Mouse (Mus musculus) spleen, adult 2 months (tissue): Measurements from ENCODE around the gene Mycbpap. TPM values are rescaled to one million over a fixed set of nuclear protein-coding genes. Genes with fewer than 3 reads are reported as not detected.

Source experiments
- DNase-seq, 2 experiments: peaks; one replicate each; pipeline versions ENCODE4 v3.0.0 to v3.0.0-alpha.2; 2012 to 2021; ENCODE audit warnings: low spot score in 2 of 2, low read depth in 1 of 2
- H3K27ac ChIP-seq: fragments of 200-500 bp; 2 replicates; pipeline ENCODE4 v1.5.1; 2012; ENCODE audit warnings: low read length, inconsistent platforms; ENCODE audit not compliant: insufficient read depth
- H3K27me3 ChIP-seq: fragments of 200-500 bp; 2 replicates; pipeline ENCODE4 v1.6.1; 2012; ENCODE audit warnings: mild to moderate bottlenecking, moderate library complexity, low read length, inconsistent platforms; ENCODE audit not compliant: control insufficient read depth, insufficient read depth
- H3K36me3 ChIP-seq: fragments of 200-500 bp; 2 replicates; pipeline ENCODE4 v1.6.1; 2012; ENCODE audit warnings: mild to moderate bottlenecking, low read length, inconsistent platforms; ENCODE audit not compliant: control insufficient read depth, insufficient read depth
- H3K4me1 ChIP-seq: fragments of 200-500 bp; 2 replicates; pipeline ENCODE4 v1.6.1; 2011; ENCODE audit warnings: inconsistent platforms; ENCODE audit not compliant: control insufficient read depth, insufficient read depth, insufficient read length
- H3K4me3 ChIP-seq: fragments of 200-500 bp; 2 replicates; pipeline ENCODE4 v1.5.1; 2011; ENCODE audit warnings: mild to moderate bottlenecking, inconsistent platforms; ENCODE audit not compliant: insufficient read depth, insufficient read length; ENCODE audit errors: extremely low read depth
- CTCF ChIP-seq: fragments of 200-500 bp; IDR thresholded peaks from 2 replicates; pipeline ENCODE4 v1.5.1; 2011; ENCODE audit warnings: mild to moderate bottlenecking, inconsistent platforms; ENCODE audit not compliant: insufficient read depth, insufficient read length, insufficient replicate concordance; ENCODE audit errors: extremely low read depth
- POLR2A ChIP-seq: fragments of 200-500 bp; IDR thresholded peaks from 2 replicates; pipeline ENCODE4 v1.6.1; 2011; ENCODE audit warnings: low read depth, low read length, inconsistent platforms
- WGBS: fragments of 180-500 bp; shearing (Covaris S2); methylation state at CpG from one replicate; pipeline ENCODE4 v1.1.7; 2018; 5-methylcytosine and 5-hydroxymethylcytosine counted together
- polyA plus RNA-seq: library from polyadenylated mRNA; depleted of rRNA; stranded (reverse); fragments of >200 nt; gene quantifications from 2 replicates; pipeline ENCODE4 v1.2.3, GENCODE M21; 2012

The Mycbpap gene
- polyA plus RNA-seq, 1 experiment: 0.06 TPM

DNA sequence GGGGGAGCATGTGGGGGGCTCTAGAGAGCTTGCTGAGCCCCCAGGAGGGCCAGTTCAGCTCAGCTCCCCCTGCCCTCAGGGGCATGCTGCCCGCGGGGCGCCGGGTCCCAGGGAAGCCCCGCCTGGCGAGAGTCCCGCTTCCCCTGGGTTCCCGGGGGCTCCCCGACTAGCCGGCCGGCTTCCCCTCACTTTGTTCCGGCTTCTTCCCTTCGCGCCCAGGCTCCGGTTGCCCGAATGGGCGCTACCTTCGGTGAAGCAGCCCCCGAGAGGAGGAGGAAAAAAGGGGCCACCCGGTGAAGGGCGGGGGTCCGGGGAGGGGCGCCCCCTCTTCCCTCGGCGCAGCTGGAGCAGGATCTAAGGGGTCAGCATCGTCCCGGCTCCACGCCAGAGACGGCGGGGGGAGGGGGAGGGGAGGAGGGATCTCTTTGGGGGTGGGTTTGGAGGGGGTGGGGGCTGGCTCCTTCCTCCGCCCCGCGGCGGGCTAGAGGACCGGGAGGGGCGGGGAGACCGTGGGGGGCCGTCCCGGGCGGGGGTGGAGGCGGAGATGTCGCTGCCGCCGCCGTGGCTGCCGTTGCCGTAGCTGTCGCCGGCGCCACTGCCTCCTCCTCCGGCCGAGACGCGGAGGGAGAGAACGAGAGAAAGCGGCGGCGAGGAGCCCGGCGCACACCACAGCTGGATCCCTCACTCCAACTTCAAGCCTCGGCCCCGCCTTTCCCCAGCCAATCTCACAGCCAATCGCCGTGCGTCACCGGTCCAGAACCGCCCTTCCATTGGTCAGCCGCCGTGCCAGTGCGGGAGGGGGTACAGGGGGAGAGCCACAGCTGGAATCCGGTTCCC, 47.6 kb downstream of the Mycbpap start, which contains the start of gene Cacna1g:
Gene Cacna1g, minus strand, starts transcription at position 492 of the 837 bp plus-strand sequence.
- Histone ChIP-seq H3K36me3 (no peaks in the 10 kb centered on the region), H3K4me3 (peak within 1 kb of the TSS; percentile 54), H3K27ac (no peak within 1 kb of the TSS), H3K4me1 (peaks cover 14% of the 10 kb centered on the region), H3K27me3 (peaks cover 30% of the 10 kb centered on the region)
- under 1% methylated on average over 49 of the region's 71 CpGs for WGBS
- DNase-seq: peak; percentile 7 to 50
- no peak for TF ChIP-seq POLR2A
- no peak for TF ChIP-seq CTCF

DNA sequence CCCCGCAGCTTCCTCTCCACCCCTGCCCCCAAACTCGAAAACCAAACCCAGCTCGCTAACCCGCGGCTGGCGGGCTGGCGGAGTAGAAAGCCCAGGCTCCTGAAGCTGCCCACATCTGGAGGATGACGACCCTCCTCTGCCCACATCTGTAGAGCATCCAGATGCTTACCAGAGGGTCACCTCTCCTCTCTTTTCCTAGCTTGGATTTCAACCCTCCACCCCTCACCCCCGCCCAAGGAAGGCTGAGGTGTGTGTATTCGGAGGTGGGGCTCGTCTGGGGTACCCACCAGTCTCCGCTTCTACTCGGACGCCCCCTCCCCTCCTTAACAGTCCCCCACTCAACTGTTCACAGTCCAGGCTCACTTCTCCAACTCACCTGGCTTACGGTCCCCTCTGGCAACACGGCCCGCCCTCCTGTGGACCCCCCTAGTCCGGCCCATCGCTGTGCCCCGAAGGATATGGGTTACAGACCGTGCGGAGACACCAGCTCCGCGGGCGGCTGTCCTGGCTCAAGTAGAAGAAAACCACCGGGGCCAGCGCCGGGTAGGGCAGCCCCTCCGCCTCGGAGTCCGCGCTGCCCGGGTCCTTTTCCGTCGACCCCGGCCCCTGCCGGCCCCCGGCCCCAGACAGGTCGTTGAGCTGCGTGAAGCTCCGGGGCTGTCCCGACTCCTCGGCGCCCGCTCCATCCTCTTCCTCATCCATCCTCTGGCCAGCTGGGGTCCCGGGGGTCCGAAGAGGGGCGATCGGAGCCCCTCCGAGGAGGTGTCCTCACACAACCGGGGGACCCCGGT, 48.4 kb downstream of the Mycbpap start:
- no peak overlapping the region for H3K27ac ChIP-seq
- no peak for DNase-seq
- WGBS: 1% methylated on average over 47 of the region's 52 CpGs
- peaks cover 30% of the 10 kb centered on the region for H3K27me3 ChIP-seq
- no peaks in the 10 kb centered on the region for H3K36me3 ChIP-seq
- H3K4me1 ChIP-seq: peaks cover 14% of the 10 kb centered on the region
- TF ChIP-seq POLR2A (no peak), CTCF (no peak)
- H3K4me3 ChIP-seq: peak overlapping the region; percentile 47; the same call in 1 of the 2 replicates

DNA sequence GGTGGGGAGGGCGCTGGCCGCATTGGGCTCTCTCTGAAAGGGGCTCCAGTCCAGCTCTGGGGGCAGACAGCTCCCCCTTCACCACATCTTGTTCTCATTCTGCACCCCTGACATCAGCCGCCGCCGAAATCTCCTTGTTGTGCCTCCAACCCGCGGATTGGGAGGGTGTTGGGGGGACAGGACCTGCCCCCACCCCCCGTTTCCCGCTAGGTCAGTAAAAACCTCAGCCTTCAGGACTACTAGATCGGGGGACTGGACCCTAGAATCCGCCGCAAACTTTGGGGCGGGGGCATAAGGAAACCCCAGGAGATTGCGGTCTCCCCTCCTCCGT, 49.0 kb downstream of the Mycbpap start:
- Histone ChIP-seq H3K27me3 (peaks cover 30% of the 10 kb centered on the region), H3K27ac (no peak overlapping the region), H3K4me1 (peaks cover 14% of the 10 kb centered on the region), H3K4me3 (peak overlapping the region; percentile 27; the same call in 1 of the 2 replicates), H3K36me3 (no peaks in the 10 kb centered on the region)
- no peak for DNase-seq
- WGBS: 2% methylated on average over 15 of the region's 15 CpGs
- TF ChIP-seq CTCF (no peak), POLR2A (no peak)

DNA sequence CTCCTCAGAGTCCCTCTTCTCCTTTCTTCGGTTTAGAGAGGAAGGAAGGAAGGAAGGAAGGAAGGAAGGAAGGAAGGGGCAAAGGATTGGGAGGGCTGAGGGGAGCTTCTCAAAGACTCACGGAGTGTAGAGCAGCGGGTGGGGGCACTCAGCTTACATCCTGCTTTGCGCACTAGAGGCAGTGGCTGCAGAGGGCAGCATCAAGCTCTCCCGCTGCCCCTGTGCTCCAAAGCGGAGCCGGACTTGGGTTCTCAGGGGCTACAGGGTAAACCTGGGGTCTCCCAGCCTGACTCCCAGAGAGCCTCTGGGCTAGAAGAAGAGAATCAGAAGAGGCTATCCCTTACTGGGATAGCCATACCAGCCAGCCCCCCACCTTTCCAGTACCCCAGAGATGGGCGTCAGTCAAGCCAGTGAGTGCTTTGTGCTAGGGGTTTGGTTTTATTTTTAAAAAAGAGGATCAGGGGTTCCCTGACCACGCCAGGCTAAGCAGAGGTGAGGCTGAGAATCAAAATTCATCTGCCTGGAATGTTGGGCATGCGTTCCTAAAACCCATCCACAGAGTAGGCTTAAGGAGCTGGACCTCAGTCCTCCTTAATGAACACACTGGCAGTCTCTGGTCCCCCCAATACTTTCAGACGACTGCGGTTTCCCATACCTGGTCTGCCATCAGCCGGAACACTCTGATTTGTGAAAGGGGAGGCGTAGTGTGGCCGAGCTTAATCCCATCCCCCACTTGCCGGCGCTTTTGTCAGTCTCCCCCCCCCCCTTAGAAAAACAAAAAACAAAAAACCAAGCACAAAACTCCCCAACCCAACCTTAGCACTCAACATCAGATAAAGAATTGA, 49.6 kb downstream of the Mycbpap start:
- no peaks in the 10 kb centered on the region for H3K36me3 ChIP-seq
- no peak for DNase-seq
- 6% methylated on average over 17 of the region's 17 CpGs for WGBS
- H3K27me3 ChIP-seq: peaks cover 30% of the 10 kb centered on the region
- TF ChIP-seq CTCF (no peak), POLR2A (no peak)
- H3K4me1 ChIP-seq: peaks cover 14% of the 10 kb centered on the region
- H3K4me3 ChIP-seq: no peak overlapping the region
- H3K27ac ChIP-seq: no peak overlapping the region

DNA sequence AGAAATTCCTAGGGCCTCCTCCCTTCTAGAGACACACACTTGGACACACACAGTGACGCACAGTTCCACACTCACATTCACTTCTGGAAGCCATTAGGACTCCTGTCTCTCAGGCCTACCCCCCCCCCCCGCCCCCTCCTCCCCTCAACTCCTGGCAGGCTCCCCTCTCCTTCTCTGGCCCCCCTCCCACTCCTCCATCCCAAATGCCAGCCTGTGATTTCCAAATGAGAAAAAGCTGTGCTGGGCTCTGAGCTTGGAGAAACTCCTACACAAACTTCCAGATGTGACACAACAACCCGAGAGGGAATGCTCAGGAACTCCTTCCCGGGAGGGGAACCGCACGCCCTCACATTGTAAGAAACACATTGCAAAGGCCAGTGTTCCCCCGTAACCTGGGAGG, 51.2 kb downstream of the Mycbpap start:
- H3K27ac ChIP-seq: no peak overlapping the region
- peaks cover 14% of the 10 kb centered on the region for H3K4me1 ChIP-seq
- no peak for DNase-seq
- peaks cover 28% of the 10 kb centered on the region for H3K27me3 ChIP-seq
- TF ChIP-seq CTCF (no peak), POLR2A (no peak)
- H3K36me3 ChIP-seq: no peaks in the 10 kb centered on the region
- 83% methylated on average over 7 of the region's 7 CpGs for WGBS
- H3K4me3 ChIP-seq: no peak overlapping the region
